Mouse (Mus musculus) CH12.LX (cell line): ENCODE measurements around the gene Ilvbl. TPM values are rescaled to one million over a fixed set of nuclear protein-coding genes. Genes with fewer than 3 reads are reported as not detected.

ENCODE experiments used
- DNase-seq: peaks from one replicate; pipeline ENCODE4 v3.0.0-alpha.2; 2013; ENCODE audit errors: extremely low read depth
- H3K27ac ChIP-seq: 2 replicates; pipeline ENCODE4 v1.5.1; 2012; ENCODE audit warnings: low read depth, mild to moderate bottlenecking, control low read depth, moderate library complexity; ENCODE audit not compliant: insufficient read depth
- H3K27me3 ChIP-seq: replicated peaks from 2 replicates; pipeline ENCODE3; 2012; ENCODE audit warnings: inconsistent platforms
- H3K36me3 ChIP-seq, 2 experiments: replicated peaks in 1 of 2; 2 replicates each; pipeline versions ENCODE3 to v1.6.1; 2012; ENCODE audit warnings: inconsistent platforms in 1 of 2, low read length in 1 of 2, mild to moderate bottlenecking in 1 of 2, mixed read lengths in 1 of 2, moderate library complexity in 1 of 2; ENCODE audit not compliant: control insufficient read depth in 1 of 2, insufficient read depth in 1 of 2
- H3K4me1 ChIP-seq, 2 experiments: 2 replicates each; pipeline ENCODE4 v1.6.1; 2012; ENCODE audit warnings: inconsistent platforms in 1 of 2, moderate library complexity in 1 of 2; ENCODE audit not compliant: insufficient read depth in 2 of 2, control insufficient read depth in 1 of 2
- H3K4me2 ChIP-seq: 2 replicates; pipeline ENCODE4 v1.6.1; 2012; ENCODE audit warnings: low read depth, mild to moderate bottlenecking, control low read depth; ENCODE audit not compliant: poor library complexity, insufficient read depth, severe bottlenecking
- H3K4me3 ChIP-seq, 3 experiments: fragments of 150-350 bp in 1 of 3; sonication (generic) in 1 of 3; replicated peaks in 1 of 3; 2 replicates each; pipeline versions ENCODE3 to v1.5.1; 2011 to 2012; ENCODE audit warnings: low read depth in 2 of 3, low read length in 2 of 3, mild to moderate bottlenecking in 2 of 3, moderate library complexity in 2 of 3, control low read depth in 1 of 3, improper control_type of control experiment in 1 of 3, inconsistent platforms in 1 of 3, mixed read lengths in 1 of 3; ENCODE audit not compliant: poor library complexity in 1 of 3
- H3K79me2 ChIP-seq: replicated peaks from 2 replicates; pipeline ENCODE4 v1.6.1; 2012; ENCODE audit warnings: mild to moderate bottlenecking, moderate library complexity; ENCODE audit not compliant: control insufficient read depth, poor library complexity, insufficient read depth, severe bottlenecking; ENCODE audit errors: extremely low read depth
- H3K9ac ChIP-seq: 2 replicates; pipeline ENCODE4 v1.6.1; 2012; ENCODE audit warnings: low read depth, mild to moderate bottlenecking, control low read depth, moderate library complexity; ENCODE audit not compliant: insufficient read depth
- H3K9me3 ChIP-seq: replicated peaks from 2 replicates; pipeline ENCODE3; 2012; ENCODE audit warnings: low read length, inconsistent platforms, mixed read lengths
- BHLHE40 ChIP-seq: IDR thresholded peaks from 2 replicates; pipeline ENCODE4 v1.6.1; 2011; ENCODE audit warnings: mild to moderate bottlenecking, low read depth, low read length, improper control_type of control experiment
- CHD2 ChIP-seq: IDR thresholded peaks from 2 replicates; pipeline ENCODE4 v1.6.1; 2011; ENCODE audit warnings: low read length, improper control_type of control experiment
- E2F4 ChIP-seq: IDR thresholded peaks from 2 replicates; pipeline ENCODE4 v1.6.1; 2011; ENCODE audit warnings: low read depth, low read length, improper control_type of control experiment; ENCODE audit not compliant: insufficient replicate concordance
- EP300 ChIP-seq: IDR thresholded peaks from 2 replicates; pipeline ENCODE4 v1.6.1; 2011; ENCODE audit warnings: low read length, improper control_type of control experiment
- ETS1 ChIP-seq: conservative IDR thresholded peaks from 2 replicates; pipeline ENCODE4 v1.6.1; 2012; ENCODE audit warnings: low read depth, mild to moderate bottlenecking, inconsistent platforms, low read length, improper control_type of control experiment, moderate library complexity
- HCFC1 ChIP-seq: IDR thresholded peaks from 2 replicates; pipeline ENCODE4 v1.6.1; 2012; ENCODE audit warnings: low read depth, mild to moderate bottlenecking, inconsistent platforms, low read length, improper control_type of control experiment
- MAFK ChIP-seq: IDR thresholded peaks from 2 replicates; pipeline ENCODE4 v1.6.1; 2011; ENCODE audit warnings: low read length, improper control_type of control experiment; ENCODE audit not compliant: insufficient replicate concordance
- MAX ChIP-seq: IDR thresholded peaks from 2 replicates; pipeline ENCODE4 v1.6.1; 2011; ENCODE audit warnings: low read length, improper control_type of control experiment
- MAZ ChIP-seq: IDR thresholded peaks from 2 replicates; pipeline ENCODE4 v1.6.1; 2012; ENCODE audit warnings: low read depth, mild to moderate bottlenecking, inconsistent platforms, low read length, improper control_type of control experiment, moderate library complexity
- MEF2A ChIP-seq: IDR thresholded peaks from 2 replicates; pipeline ENCODE4 v1.6.1; 2014; ENCODE audit warnings: low read depth, mild to moderate bottlenecking, inconsistent platforms, low read length, improper control_type of control experiment, borderline replicate concordance
- MYC ChIP-seq: IDR thresholded peaks from 2 replicates; pipeline ENCODE4 v1.6.1; 2011; ENCODE audit warnings: low read depth, mild to moderate bottlenecking, improper control_type of control experiment, low read length
- NELFE ChIP-seq: IDR thresholded peaks from 2 replicates; pipeline ENCODE4 v1.6.1; 2011; ENCODE audit warnings: low read depth, low read length, improper control_type of control experiment
- PAX5 ChIP-seq: IDR thresholded peaks from 2 replicates; pipeline ENCODE4 v1.6.1; 2012; ENCODE audit warnings: low read length, inconsistent platforms, mixed read lengths
- RCOR1 ChIP-seq: conservative IDR thresholded peaks from 2 replicates; pipeline ENCODE4 v1.6.1; 2012; ENCODE audit warnings: low read depth, mild to moderate bottlenecking, inconsistent platforms, low read length, improper control_type of control experiment
- SIN3A ChIP-seq: IDR thresholded peaks from 2 replicates; pipeline ENCODE4 v1.6.1; 2012; ENCODE audit warnings: low read length, improper control_type of control experiment, inconsistent platforms
- TBP ChIP-seq: conservative IDR thresholded peaks from 2 replicates; pipeline ENCODE4 v1.6.1; 2011; ENCODE audit warnings: low read depth, low read length, improper control_type of control experiment
- UBTF ChIP-seq: IDR thresholded peaks from 2 replicates; pipeline ENCODE4 v1.6.1; 2012; ENCODE audit warnings: low read depth, mild to moderate bottlenecking, inconsistent platforms, low read length, improper control_type of control experiment, moderate library complexity
- USF1 ChIP-seq: IDR thresholded peaks from 2 replicates; pipeline ENCODE4 v1.6.1; 2014; ENCODE audit warnings: low read depth, mild to moderate bottlenecking, inconsistent platforms, low read length, improper control_type of control experiment
- ZC3H11A ChIP-seq: IDR thresholded peaks from 2 replicates; pipeline ENCODE4 v1.6.1; 2012; ENCODE audit warnings: low read depth, mild to moderate bottlenecking, inconsistent platforms, low read length, improper control_type of control experiment
- ZMIZ1 ChIP-seq: IDR thresholded peaks from 2 replicates; pipeline ENCODE4 v1.6.1; 2012; ENCODE audit warnings: low read depth, mild to moderate bottlenecking, inconsistent platforms, low read length, improper control_type of control experiment
- dilution Hi-C: fragments of 300-500 bp; cut with MboI; formaldehyde crosslinking; loops from 2 replicates; pipeline ENCODE4 v1.14.3; 2020; ENCODE audit warnings: low sequenced_read_pairs; ENCODE audit not compliant: extremely low pct_unique_long_range_greater_than_20kb, extremely low pct_ligation_motif_present
- in situ Hi-C: fragments of 300-500 bp; cut with MboI; formaldehyde crosslinking; loops from 3 replicates; pipeline ENCODE4 v1.14.3; 2019; ENCODE audit warnings: low sequenced_read_pairs, low pct_ligation_motif_present, low pct_unique_long_range_greater_than_20kb, mixed read lengths
- polyA plus RNA-seq: library from polyadenylated mRNA; unstranded; fragments of >175 nt; gene quantifications from 2 replicates; pipeline ENCODE4 v1.2.1, GENCODE M21; 2012; ENCODE audit warnings: low read depth; ENCODE audit not compliant: insufficient read length
- total RNA-seq, 2 experiments: library from RNA; depleted of rRNA; stranded (reverse); fragments of 300-350 nt in 1 of 2; fragments of >200 nt in 1 of 2; gene quantifications; 2 replicates each; pipeline ENCODE4 v1.2.3; 2012 to 2014

Ilvbl gene
- total and polyA plus RNA-seq, 3 experiments, result 11.7 to 21.2 (median 20.5) TPM

DNA sequence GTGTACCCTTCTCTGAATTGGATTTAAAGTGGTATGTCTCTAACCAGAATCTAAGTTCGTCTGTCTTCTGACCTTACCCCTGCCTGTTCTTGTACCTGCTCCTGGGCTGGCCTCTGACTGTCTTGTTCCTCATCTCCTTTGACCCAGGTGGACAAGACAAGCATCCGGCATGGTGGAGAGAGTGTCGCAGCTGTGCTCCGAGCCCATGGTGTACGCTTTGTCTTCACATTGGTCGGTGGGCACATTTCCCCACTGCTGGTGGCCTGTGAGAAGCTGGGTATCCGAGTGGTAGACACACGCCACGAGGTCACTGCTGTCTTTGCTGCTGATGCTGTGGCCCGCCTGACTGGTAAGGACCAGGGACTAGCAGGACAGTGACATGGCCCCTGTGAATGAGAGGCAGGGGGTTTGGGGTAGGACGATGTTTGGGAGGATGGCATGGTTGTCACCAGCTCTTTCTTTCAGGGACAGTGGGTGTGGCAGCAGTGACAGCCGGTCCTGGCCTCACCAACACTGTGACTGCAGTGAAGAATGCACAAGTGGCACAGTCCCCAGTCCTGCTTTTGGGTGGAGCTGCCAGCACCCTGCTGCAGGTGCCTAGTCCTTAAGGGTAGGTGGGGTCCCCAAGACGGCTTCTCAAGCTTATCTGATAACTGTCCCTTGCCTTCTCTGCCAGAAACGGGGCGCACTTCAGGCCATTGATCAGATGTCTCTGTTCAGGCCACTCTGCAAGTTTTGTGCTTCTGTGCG is 2.5 kb downstream of the Ilvbl start:
- H3K79me2 ChIP-seq, result no peaks in the 10 kb centered on the region
- H3K9me3 ChIP-seq, result no peaks in the 10 kb centered on the region
- H3K4me1 ChIP-seq, result peaks cover 8 to 18% of the 10 kb centered on the region in 2 experiments
- H3K27me3 ChIP-seq, result peaks cover 9% of the 10 kb centered on the region
- in situ Hi-C loops (no loop called here), dilution Hi-C loops (no loop called here)
- TF ChIP-seq MEF2A (no peak), RCOR1 (no peak), MAZ (no peak), USF1 (no peak), ZMIZ1 (no peak), ETS1 (no peak), SIN3A (no peak), MAX (no peak), HCFC1 (no peak), ZC3H11A (no peak), NELFE (no peak), PAX5 (no peak), MYC (no peak), CHD2 (no peak), TBP (no peak), EP300 (no peak), BHLHE40 (no peak), UBTF (no peak), MAFK (no peak)
- H3K9ac ChIP-seq, result no peak overlapping the region
- no peak overlapping the region for H3K4me2 ChIP-seq
- H3K4me3 ChIP-seq, result no peak overlapping the region
- no peak overlapping the region for H3K27ac ChIP-seq
- H3K36me3 ChIP-seq, result peaks cover 34 to 54% of the 10 kb centered on the region in 2 experiments
- DNase-seq, result no peak

GRCm38 (mm10) chr10:78578204-78578603 is 4.1 kb downstream of the Ilvbl start:
- dilution Hi-C loops, result no loop called here
- peaks cover 37 to 67% of the 10 kb centered on the region in 2 experiments for H3K36me3 ChIP-seq

More at GRCm38 (mm10) chr10:78578204-78578603, 4.1 kb downstream of the Ilvbl start:
- Histone ChIP-seq H3K79me2 (no peaks in the 10 kb centered on the region), H3K4me2 (no peak overlapping the region), H3K9ac (no peak overlapping the region), H3K4me1 (peaks cover 8 to 17% of the 10 kb centered on the region in 2 experiments), H3K4me3 (no peak overlapping the region), H3K9me3 (no peaks in the 10 kb centered on the region), H3K27me3 (peaks cover 6% of the 10 kb centered on the region), H3K27ac (no peak overlapping the region)
- no peak for TF ChIP-seq PAX5
- TF ChIP-seq NELFE, result no peak
- TF ChIP-seq E2F4, result no peak
- in situ Hi-C loops, result no loop called here
- no peak for DNase-seq
